Mouse (Mus musculus) liver, postnatal 0 days (tissue): Measurements from ENCODE around the gene Osbpl2.

ENCODE experiments used
- CTCF ChIP-seq: sonication (generic); IDR thresholded peaks from 2 replicates; pipeline ENCODE4 v1.5.1; 2016; ENCODE audit warnings: antibody characterized with exemption, low read depth
- EP300 ChIP-seq: IDR thresholded peaks from 2 replicates; pipeline ENCODE4 v1.6.1; 2016; ENCODE audit warnings: antibody characterized with exemption, low read depth, mild to moderate bottlenecking

DNA sequence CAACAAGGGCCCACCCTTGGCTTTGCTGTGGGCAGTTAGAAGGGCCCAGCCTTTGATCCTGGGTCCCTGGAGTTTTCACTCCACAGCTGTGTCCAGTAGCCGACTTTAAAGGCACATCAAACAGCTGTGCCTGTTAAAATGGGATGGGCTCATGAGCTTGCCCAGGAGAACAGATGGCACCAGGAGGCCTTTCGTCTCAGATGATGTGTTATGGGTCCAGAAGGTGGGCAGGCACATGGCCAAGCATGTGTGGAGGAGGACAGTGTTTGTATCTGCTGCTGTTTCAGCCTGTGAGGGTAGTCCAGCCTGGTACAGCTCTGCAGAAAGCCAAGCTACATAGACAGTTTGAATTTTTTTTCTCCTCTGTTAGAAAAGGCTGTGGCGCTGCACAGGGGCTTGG is 35.7 kb downstream of the Osbpl2 start:
- TF ChIP-seq CTCF (no peak), EP300 (no peak)
